Mouse (Mus musculus): ENCODE data around the gene Olfr1276. TPM values are rescaled to one million over a fixed set of nuclear protein-coding genes. Genes with fewer than 3 reads are reported as not detected.

The Olfr1276 gene
- not detected in 2 replicates for polyA plus RNA-seq (2012; rRNA removed)

DNA sequence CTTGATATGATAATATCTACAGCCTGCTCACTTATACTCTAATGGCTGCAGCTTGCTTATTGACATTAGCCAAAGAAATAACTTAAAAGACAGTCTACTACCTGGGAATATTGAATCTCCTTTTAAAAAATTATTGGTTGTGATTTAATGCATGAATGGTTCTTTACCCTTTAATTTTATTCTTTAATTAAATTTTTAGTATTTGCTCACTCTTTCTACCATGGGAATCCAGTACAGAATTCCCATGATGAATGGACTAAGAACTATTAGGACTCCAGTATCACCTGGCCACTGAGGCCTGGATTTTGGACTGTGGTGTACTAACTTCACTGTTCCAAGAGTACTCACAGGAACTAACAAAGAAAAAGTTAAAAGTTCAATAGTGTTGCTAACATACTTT is at the start of gene Olfr1276:
Gene Olfr1276 (plus strand): TSS at position 301 of the 400 bp plus-strand sequence.
- Histone ChIP-seq H3K27ac (ENCODE audit: insufficient read depth, low read length) (no peak within 1 kb of the TSS), H3K4me3 (ENCODE audit: insufficient read depth, low read length) (no peak within 1 kb of the TSS), H3K4me1 (ENCODE audit: control insufficient read depth, insufficient read depth, low read length) (no peaks in the 10 kb centered on the region)
- TF ChIP-seq CTCF (IDR thresholded peaks at IDR 0.05; ENCODE audit: extremely low read depth, insufficient read depth, low read length) (no peak), POLR2A (IDR thresholded peaks at IDR 0.05; ENCODE audit: extremely low read depth, insufficient read depth, low read length) (no peak)

DNA sequence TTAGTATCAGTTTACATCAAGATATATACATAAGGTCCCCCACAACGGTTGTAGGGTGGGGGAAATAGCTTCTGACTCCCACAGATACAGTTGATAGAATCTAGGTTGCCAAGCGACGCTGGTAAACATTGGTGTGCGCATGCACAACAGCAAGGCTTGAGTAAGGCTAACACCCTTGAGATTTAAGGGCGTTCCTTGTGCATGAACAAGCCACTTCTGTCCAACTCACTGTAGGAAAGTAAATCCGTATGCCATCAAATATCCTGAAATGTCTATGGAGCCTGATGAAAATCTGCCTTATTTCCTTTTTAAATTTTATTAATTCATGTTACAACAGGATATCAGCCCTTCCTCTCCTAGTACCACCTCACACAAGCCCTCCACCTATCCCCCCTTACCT is 24.8 kb upstream of the Olfr1276 start, which contains the start of gene 4930430A15Rik:
Gene 4930430A15Rik (minus strand): TSS at position 101 of the 400 bp plus-strand sequence.
- Histone ChIP-seq H3K4me1 (ENCODE audit: control insufficient read depth, insufficient read depth, low read length) (no peaks in the 10 kb centered on the region), H3K4me3 (ENCODE audit: insufficient read depth, low read length) (no peak within 1 kb of the TSS), H3K27ac (ENCODE audit: insufficient read depth, low read length) (no peak within 1 kb of the TSS)
- TF ChIP-seq CTCF (IDR thresholded peaks at IDR 0.05; ENCODE audit: extremely low read depth, insufficient read depth, low read length) = no peak
- TF ChIP-seq POLR2A (IDR thresholded peaks at IDR 0.05; ENCODE audit: extremely low read depth, insufficient read depth, low read length) = no peak

DNA sequence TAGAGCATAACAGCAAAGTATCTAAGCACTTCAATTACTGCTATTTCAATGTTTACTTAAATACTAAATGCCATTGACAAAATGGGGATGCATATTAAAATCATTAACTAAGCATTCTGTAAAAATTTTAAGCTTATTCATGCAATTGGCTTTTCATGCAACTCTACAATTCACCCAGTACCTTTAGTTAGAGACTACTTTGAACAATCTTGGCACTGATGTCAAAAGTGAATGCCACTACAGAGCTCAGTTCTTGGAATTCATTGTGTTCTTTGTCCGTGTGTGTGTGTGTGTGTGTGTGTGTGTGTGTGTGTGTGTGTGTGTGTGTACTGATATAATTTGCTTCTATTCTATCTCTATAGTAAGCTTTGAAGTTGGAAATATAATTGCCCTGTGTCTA is 19.1 kb upstream of the Olfr1276 start, which contains the start of gene Olfr1275:
Gene Olfr1275 (minus strand): TSS at position 101 of the 400 bp plus-strand sequence.
- H3K4me3 ChIP-seq (ENCODE audit: insufficient read depth, low read length) = no peak within 1 kb of the TSS
- no peak within 1 kb of the TSS for H3K27ac ChIP-seq (ENCODE audit: insufficient read depth, low read length)
- no peaks in the 10 kb centered on the region for H3K4me1 ChIP-seq (ENCODE audit: control insufficient read depth, insufficient read depth, low read length)
- TF ChIP-seq POLR2A (IDR thresholded peaks at IDR 0.05; ENCODE audit: extremely low read depth, insufficient read depth, low read length) (no peak), CTCF (IDR thresholded peaks at IDR 0.05; ENCODE audit: extremely low read depth, insufficient read depth, low read length) (no peak)

DNA sequence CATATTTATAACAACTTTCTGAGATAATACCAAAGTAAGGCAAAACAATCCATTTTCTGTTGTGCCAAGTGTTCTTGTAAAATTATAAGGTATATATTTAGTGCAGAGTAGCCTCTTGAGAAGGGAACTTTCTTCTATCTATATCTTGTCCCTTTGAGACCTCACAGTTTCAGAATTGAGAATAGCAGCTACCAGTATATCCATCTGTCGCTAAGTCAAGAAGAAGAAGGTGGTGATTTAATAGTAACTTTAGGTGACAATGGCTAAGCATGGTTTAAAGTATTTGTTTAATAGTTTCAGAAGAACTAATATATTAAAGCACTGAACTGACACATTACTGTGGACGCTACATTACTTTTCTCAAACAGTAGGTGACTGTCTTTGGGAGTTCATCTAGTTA is 19.7 kb downstream of the Olfr1276 start, which contains the start of gene Olfr1277:
Gene Olfr1277 (minus strand): TSS at position 101 of the 400 bp plus-strand sequence.
- H3K4me3 ChIP-seq (ENCODE audit: insufficient read depth, low read length) = no peak within 1 kb of the TSS
- TF ChIP-seq POLR2A (IDR thresholded peaks at IDR 0.05; ENCODE audit: extremely low read depth, insufficient read depth, low read length) (no peak), CTCF (IDR thresholded peaks at IDR 0.05; ENCODE audit: extremely low read depth, insufficient read depth, low read length) (no peak)
- H3K4me1 ChIP-seq (ENCODE audit: control insufficient read depth, insufficient read depth, low read length) = no peaks in the 10 kb centered on the region
- no peak within 1 kb of the TSS for H3K27ac ChIP-seq (ENCODE audit: insufficient read depth, low read length)

DNA sequence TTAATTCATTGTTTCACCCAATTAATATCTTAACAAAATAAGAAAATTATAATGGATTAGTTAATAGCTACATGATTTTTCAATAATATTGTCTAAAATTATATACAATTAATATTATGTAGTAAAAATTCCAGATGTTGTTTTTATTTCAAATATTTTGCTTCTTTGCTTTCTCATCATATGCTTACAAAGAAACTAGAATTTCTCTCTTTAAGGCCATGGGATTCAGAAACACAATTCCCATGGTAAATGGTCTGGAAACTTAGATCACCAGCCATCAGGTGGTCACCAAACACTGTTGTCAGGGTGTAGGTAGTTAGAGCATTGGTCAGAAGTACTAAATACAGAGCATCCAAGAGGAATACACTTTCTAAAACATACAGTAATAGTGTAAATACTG is 35.5 kb downstream of the Olfr1276 start, which contains the start of gene Olfr1278:
Gene Olfr1278 (plus strand): TSS at position 301 of the 400 bp plus-strand sequence.
- Histone ChIP-seq H3K4me1 (ENCODE audit: control insufficient read depth, insufficient read depth, low read length) (no peaks in the 10 kb centered on the region), H3K27ac (ENCODE audit: insufficient read depth, low read length) (no peak within 1 kb of the TSS), H3K4me3 (ENCODE audit: insufficient read depth, low read length) (no peak within 1 kb of the TSS)
- TF ChIP-seq POLR2A (IDR thresholded peaks at IDR 0.05; ENCODE audit: extremely low read depth, insufficient read depth, low read length) = no peak
- no peak for TF ChIP-seq CTCF (IDR thresholded peaks at IDR 0.05; ENCODE audit: extremely low read depth, insufficient read depth, low read length)

DNA sequence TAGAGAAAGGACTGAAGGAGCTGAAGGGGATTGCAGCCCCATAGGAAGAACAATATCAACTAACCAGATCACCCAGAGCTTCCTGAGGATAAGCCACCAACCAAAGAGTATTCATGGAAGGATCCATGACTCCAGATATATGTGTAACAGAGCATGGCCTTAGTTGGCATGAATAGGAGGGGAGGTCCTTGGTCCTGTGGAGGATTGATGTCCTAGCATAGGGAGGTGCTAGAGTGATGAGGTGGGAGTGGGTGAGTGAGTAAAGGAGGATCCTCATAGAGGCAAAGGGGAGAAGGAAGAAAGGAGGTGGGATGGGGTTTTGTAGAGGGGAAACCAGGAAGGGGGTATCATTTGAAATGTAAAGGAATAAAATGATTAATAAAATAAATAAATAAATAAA is 44.2 kb downstream of the Olfr1276 start:
- H3K27ac ChIP-seq (ENCODE audit: insufficient read depth, low read length) = no peak overlapping the region
- no peaks in the 10 kb centered on the region for H3K4me1 ChIP-seq (ENCODE audit: control insufficient read depth, insufficient read depth, low read length)
- TF ChIP-seq POLR2A (IDR thresholded peaks at IDR 0.05; ENCODE audit: extremely low read depth, insufficient read depth, low read length) (no peak), CTCF (IDR thresholded peaks at IDR 0.05; ENCODE audit: extremely low read depth, insufficient read depth, low read length) (no peak)
- H3K4me3 ChIP-seq (ENCODE audit: insufficient read depth, low read length) = no peak overlapping the region

DNA sequence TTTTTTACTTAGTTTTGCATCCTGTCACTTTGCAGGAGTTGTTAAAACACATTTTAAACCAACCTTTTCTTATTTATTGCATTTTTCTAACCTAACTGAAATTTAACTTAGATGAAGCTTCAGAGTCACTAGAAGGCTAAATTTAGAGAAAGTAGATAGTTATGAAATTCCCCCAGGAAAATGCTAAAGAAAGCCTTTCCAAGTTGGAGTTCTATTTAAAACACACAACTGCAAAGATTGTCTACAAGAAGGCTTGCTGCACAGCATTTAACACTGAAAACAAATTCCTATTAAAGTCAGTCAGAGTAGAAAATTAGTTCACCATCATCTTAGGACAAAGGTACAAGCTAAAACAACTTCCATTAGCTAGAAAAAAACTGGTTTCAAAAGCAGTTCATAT is 46.1 kb downstream of the Olfr1276 start, which contains the start of gene Olfr1279:
Gene Olfr1279 (plus strand): TSS at position 262 of the 400 bp plus-strand sequence.
- Histone ChIP-seq H3K4me3 (ENCODE audit: insufficient read depth, low read length) (no peak within 1 kb of the TSS), H3K4me1 (ENCODE audit: control insufficient read depth, insufficient read depth, low read length) (no peaks in the 10 kb centered on the region), H3K27ac (ENCODE audit: insufficient read depth, low read length) (no peak within 1 kb of the TSS)
- no peak for TF ChIP-seq CTCF (IDR thresholded peaks at IDR 0.05; ENCODE audit: extremely low read depth, insufficient read depth, low read length)
- TF ChIP-seq POLR2A (IDR thresholded peaks at IDR 0.05; ENCODE audit: extremely low read depth, insufficient read depth, low read length) = no peak

Other genes starting within 250 kb of the Olfr1276 start
- not detected in 2 replicates for gene Gm13941, start 148.5 kb upstream of the Olfr1276 start, polyA plus RNA-seq (2012; rRNA removed)
- gene Gm15130, start 101.6 kb upstream of the Olfr1276 start, polyA plus RNA-seq (2012; rRNA removed) = not detected in 2 replicates
- gene 4930430A15Rik, start 24.9 kb upstream of the Olfr1276 start, polyA plus RNA-seq (2012; rRNA removed) = not detected in 2 replicates
- not detected in 2 replicates for gene Olfr1275, start 19.2 kb upstream of the Olfr1276 start, polyA plus RNA-seq (2012; rRNA removed)
- gene Olfr1277, start 19.6 kb downstream of the Olfr1276 start, polyA plus RNA-seq (2012; rRNA removed) = not detected in 2 replicates
- gene Olfr1278, start 35.6 kb downstream of the Olfr1276 start, polyA plus RNA-seq (2012; rRNA removed) = not detected in 2 replicates
- not detected in 2 replicates for gene Olfr1279, start 46.1 kb downstream of the Olfr1276 start, polyA plus RNA-seq (2012; rRNA removed)
- not detected in 2 replicates for gene Olfr1280, start 59.5 kb downstream of the Olfr1276 start, polyA plus RNA-seq (2012; rRNA removed)
- gene Olfr1281, start 72.0 kb downstream of the Olfr1276 start, polyA plus RNA-seq (2012; rRNA removed) = not detected in 2 replicates
- gene Olfr1282, start 81.6 kb downstream of the Olfr1276 start, polyA plus RNA-seq (2012; rRNA removed) = not detected in 2 replicates
- gene Olfr1283, start 112.3 kb downstream of the Olfr1276 start, polyA plus RNA-seq (2012; rRNA removed) = not detected in 2 replicates
- gene Olfr1284, start 121.0 kb downstream of the Olfr1276 start, polyA plus RNA-seq (2012; rRNA removed) = not detected in 2 replicates
- gene Olfr1286, start 168.6 kb downstream of the Olfr1276 start, polyA plus RNA-seq (2012; rRNA removed) = not detected in 2 replicates
- gene Olfr1287, start 194.6 kb downstream of the Olfr1276 start, polyA plus RNA-seq (2012; rRNA removed) = not detected in 2 replicates
- gene Olfr1288, start 219.6 kb downstream of the Olfr1276 start, polyA plus RNA-seq (2012; rRNA removed) = not detected in 2 replicates
- gene Olfr1289, start 226.3 kb downstream of the Olfr1276 start, polyA plus RNA-seq (2012; rRNA removed) = not detected in 2 replicates
- gene Olfr1290, start 239.3 kb downstream of the Olfr1276 start, polyA plus RNA-seq (2012; rRNA removed) = not detected in 2 replicates
- gene Olfr1291-ps1, start 242.7 kb downstream of the Olfr1276 start, polyA plus RNA-seq (2012; rRNA removed) = not detected in 2 replicates

Data from cortical plate, adult 2 months (tissue).